Mouse (Mus musculus) embryo, embryonic 9.5 days (tissue): Measurements from ENCODE around the gene Acox3.
"Not testable (repeated sequence)": the region's sequence is repeated elsewhere in the genome, so short reads cannot be mapped to it uniquely, and the experiment has no call there.

Source experiments
- DNase-seq: peaks from one replicate; pipeline ENCODE4 v3.0.0-alpha.2; 2017; ENCODE audit errors: extremely low spot score

Acox3 gene

DNA sequence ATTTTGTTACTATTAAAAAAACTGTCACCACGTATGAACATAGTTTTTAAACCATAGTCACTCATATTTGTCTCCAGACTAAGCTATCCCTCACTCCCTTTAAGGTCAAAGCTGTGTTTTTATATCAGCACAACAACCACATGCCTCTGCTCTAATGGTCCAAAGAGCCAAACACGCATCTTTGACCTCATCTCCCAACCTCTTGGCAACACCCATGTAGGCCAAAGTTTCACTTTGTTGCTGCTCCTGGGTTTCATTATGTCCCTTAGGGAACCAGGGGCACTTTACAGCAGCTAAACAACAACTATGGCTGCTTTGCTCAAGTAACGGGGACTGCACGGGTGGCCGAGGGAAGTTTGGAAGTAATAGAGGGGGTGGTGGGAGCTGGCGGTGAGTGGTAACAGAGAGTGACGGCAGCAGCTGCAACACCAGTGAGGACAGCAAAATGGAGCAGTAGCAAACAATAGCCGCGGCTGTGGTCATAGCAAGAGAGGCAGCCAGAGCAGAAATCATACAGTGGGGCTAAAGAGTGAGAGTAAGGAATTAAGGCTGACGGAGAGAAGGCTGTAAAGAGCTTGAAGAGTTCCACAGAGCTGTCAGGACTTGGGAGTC is 6.3 kb upstream of the Acox3 start:
- no peak for DNase-seq

DNA sequence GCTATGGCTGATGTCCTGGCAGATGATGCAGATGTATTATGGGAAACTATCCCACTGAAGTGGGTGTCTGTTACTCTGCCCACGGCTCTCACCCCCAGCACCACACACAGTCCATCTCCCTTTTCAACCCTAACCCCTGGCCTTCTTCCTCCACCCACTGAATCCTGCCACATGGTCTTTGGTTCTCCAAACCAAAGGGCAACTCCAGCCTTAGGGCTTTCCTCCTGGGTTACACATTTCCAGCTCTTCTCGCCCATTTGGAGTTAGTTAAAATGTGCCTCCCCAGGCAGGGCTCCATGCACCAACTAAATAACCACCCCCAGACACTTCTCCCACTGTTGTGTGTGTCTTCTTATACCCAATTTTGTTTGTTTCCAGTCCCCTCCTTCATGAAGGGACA is 4.4 kb upstream of the Acox3 start:
- no peak for DNase-seq

DNA sequence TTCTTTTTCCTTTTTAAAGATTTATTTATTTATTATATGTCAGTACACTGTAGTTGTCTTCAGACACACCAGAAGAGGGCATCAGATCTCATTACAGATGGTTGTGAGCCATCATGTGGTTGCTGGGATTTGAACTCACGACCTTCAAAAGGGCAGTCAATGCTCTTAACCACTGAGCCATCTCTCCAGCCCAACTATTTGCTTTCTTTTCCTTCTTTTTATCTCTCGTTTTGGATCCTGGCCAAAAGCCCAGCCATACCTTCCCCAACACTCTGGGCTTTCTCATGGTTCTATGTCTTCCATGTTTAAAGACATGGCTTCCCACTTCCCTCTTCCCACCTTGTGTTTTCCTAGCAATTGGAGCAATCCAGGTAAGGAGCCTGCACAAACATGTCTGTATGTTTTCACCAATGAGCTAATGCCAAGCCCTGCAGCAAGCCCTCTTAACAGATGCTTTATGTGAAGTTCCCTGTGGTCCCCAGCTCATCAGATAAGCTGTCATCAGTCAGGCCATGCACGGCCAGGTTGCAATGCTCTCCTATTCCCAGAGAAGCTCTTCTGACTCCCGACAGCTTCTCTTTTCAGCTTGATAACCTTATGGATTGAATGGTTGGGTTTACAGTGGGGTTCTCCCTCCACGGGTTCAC is 3.5 kb upstream of the Acox3 start:
- DNase-seq, result no peak

DNA sequence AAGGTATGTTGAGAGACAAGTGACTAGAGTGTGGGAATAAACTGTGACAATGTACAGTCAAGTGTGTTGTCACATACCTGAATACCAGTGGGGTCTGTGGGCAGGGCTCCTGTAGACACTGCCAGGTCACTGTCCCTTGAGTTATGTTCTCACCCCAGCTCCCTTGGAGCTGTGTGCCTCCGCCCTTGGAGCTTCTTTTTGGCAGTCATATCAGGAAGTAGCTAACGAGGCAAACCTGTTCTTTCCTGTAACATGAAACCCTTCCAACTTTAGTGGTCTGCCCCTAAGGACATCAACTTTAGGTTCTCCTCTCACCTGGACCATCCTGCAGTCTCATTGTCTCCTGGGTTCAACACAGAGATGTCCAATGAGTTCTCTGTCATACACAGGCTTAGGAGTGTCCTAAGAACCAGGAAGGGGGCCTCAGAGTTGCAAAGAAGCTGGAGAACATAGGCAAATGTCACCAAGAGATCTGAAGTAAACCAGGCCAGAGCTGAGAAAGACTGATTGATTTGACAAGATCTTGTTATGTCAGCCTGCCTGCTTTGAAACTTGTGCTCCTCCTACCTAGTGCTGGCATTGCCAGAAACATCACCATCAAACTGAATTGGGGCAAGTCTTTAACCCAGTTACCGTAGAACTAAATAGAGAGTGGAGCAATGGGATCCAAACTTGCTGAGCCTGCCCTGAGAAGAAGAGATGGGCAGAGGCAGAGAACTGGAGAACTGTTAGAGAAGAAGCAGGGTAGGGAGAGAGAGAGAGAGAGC is 2.5 kb upstream of the Acox3 start:
- no peak for DNase-seq

DNA sequence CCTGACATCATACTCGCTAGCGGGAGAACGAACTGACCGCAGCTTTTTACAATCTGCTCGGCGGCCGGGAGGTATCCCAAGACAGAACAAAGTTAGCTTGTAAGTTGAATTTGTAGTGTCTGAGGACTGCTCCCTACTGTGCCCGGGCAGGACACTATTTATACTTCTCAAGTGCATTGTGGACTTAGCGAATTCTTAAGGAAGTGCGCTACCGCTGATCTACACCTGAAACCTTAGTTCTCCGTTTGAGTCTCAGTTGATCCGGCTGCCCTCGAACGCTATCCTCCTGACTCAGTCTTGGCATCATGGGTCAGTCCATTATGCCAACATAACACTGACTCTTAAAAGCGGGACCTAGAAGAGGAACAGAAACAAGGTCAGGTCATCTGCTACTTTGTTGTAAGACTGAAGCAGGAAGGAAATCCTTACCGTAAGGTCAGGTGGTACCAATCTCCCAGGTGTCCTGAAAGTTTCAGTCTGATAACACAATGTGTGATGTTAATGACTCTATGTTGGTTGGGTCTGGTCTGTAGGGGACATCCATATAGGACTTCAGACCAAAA is 462 bp downstream of the Acox3 start:
- DNase-seq, result no peak

DNA sequence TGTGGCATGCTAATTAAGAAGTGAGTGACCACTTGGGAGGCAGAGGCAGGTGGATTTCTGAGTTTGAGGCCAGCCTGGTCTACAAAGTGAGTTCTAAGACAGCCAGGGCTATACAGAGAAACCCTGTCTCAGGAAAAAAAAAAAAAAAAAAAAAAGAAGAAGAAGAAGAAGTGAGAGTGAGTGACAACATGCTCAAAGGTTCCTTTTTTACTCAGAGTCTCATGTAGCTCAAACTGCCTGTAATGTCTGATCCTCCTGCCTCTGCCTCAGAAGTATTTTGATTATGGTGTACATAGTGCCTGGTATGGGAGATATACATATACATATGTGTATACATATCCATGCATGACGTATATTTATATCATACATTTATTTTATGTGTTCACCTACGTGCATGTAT is 1.4 kb downstream of the Acox3 start:
- not testable (repeated sequence) for DNase-seq

DNA sequence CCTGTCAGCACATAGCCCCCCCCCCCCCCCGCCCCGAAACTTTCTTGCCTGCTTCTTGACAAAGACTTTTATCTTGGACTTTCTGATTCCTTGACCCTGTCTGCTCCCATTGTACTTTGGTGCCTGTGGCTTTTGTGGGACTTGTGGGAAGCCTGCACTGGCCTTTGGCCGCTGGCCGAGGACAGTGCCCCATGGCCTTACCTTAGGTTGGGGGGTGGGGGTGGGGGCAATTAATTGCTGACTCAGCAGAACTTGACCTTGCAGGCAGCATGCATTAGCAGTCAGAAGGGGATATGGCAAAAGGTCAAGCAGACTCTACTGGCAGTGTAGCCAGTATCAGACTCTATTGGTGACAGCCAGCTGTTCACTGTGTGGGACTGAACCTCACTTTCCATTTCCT is 8.7 kb downstream of the Acox3 start:
- DNase-seq, result no peak

DNA sequence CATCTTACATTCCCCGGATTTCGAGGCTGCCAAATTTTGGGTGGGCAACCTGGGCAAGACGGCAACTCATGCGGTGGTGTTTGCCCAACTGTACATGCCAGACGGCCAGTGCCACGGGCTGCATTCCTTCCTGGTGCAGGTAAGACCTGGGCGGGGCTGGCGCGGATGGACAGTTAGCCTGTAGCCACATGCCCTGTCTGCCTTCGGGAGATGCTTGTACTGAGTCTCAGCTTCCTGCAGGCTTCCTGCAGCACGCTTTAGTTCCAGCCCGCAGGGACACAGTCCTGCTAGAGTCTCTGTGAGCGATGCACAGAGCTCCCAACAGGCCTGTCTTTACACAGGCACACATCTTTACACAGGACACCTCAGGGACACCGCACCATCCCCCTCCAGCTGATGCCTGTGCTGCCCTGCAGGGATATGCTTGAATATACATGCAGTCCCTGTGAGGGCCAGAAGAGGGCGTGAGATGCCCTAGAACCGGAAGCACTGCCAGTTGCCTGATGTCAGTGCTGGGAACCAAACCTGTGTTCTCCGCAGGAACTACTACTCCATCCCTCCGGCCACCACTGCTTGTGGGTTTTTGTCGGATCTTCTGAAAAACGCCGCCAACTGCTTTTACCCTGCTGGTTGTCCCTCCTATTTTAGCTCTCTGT is 9.4 kb downstream of the Acox3 start:
- no peak for DNase-seq

DNA sequence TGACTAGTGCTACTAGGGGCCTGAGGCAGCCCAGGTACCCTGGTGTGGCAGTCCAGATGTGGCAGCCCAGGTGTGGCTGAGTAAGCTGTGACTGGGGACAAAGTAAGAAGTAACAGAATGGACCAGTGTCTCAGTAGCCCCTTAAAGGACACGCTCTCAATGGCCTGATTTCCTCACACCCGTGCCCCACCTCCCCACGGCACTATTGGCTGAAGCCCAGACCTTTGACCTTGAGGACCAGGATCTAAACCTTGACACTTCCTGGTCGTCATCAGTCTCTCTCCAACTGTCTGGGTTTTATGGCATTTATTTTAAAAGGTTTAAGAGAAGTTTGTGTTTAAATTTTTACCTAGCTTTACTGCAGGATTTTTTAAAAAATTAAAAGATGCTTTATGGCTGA is 10.0 kb downstream of the Acox3 start:
- no peak for DNase-seq

DNA sequence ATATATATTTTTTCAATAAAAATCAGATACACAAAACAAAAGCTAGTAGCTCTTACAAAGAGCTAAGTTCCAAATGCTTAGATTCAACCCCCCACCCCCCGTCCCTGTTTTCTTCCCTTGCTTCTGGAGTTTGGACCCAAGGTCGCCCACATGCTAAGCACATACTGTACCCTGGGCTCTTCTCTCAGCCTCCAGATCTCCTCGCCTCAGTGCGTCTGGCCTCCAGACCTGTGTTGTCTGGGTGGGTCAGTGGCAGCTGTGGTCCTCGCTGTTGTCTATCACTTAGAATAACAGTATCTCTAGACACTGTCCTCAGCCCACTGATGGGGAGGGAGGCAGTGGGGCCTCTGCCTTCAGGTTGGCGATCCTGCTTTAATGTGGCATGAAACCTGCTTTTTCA is 10.4 kb downstream of the Acox3 start:
- no peak for DNase-seq

DNA sequence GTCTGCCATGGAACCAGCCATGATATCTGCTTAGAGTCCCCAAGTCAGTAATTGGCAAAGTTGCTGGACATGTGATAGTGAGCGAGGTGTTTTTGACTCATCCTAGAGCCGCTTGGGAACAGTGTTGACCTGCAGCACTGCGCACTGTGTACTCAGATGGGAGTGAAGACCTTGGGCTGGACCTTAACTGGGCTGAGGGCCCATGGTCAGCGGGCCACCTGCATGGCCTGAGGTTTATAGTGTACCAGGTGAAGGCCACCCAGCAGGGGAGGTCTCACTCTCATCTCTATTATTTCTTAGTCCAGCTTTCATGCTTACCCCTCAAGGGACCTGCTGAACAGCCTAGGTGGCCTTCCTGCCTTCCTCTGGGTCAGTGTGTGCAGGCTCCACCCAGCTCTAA is 11.9 kb downstream of the Acox3 start:
- no peak for DNase-seq

DNA sequence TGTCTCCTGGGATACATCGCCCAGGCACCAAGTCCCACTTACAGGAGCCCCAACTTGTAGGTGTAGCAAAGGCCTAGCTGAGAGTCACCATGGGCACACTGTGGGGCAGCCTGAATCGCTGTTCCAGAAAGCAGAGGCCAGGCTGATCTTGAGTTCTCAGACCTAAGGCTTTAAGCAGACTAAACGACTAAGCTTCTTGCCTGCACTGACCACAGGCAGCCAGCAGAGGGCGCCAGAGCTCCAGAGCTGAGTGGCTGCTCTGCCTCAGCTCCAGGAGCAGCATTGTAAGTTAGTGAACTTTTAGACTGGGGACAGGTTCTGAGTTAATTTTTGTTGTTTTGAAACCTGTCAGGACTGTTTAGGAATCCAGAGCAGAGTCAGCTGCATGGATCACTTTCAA is 12.9 kb downstream of the Acox3 start:
- peak; percentile 79 for DNase-seq

DNA sequence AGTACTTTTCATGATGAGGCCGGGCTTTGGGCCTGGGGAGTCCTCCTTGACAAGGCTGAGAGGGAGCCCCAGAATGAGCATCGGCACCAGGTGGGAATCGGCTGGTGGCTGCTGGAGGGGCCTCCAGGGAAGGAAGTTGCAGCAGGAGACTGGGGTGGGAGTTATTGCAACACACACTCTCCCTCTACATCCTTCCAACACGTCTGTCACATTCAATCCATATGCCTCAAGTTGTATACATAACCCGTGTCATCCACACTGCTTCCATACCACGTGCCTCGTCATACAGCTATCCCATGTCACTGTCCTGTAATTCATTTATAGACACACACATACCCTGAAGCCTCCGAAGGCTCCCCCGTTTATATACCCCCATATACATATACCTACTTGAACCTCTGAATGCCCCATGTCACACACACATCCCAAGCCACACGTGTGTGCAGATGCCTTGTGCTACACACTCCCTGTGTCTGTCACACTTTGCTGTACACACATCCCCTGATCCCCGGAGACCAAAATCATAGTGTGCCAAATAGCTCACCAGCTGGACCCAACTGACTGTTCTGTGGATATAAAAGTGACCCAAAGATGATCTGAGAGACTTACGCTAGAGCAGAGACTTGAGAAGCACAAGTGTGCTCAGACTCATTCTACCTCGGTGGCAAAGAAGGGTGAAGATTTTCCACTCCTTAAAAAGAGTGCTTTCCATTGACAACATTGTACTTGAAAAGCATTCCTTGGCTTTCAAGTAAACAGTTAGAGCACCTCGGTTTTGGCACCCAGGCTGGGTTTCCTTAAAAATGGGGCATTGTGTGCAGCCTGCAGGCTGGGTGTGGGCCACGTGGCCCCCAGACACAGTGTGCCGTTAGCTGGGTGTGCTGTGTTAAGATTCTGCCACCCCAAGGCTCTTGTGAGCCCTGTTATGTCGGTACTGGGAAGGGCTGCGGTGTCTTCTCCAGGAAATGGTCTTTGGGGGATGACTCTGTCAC is 13.6 kb downstream of the Acox3 start:
- DNase-seq, result no peak

DNA sequence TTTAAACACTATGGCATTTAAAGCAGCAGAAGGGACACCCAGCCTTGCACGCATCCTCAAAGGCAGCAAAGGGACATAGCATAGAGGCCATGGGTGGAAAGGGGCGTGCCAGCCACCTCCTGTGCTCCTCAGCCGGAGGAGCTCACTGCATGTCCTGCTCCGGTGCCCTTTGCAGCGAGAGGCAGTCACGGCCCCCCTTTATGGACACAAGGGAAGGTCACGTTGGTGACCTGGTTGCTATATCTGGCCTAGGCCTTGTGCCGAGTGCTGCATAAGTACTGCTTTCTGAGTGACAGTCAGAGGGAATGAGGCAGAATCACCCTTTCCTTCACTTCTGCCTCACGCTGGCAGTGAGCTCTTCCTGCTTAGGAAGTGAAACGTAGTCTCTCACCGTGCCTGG is 17.4 kb downstream of the Acox3 start:
- no peak for DNase-seq

DNA sequence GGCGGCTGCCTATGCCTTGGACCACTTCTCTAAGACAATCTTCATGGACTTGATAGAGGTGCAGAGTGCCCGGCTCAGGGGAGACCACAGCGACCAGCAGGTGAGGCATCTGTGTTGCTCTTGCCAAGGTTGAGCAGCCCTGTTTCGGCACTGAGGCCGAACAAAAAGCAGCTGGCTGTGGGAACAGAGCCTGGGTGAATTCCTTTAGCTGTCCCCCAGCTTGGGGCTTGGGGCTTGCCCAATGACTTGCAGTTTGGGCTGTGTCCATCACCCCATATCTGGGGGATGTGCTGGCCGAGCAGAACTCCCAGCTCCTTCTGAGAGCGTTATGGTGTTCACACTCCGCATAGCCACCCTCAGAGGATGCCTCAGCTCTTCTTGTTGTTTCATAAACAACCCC is 18.7 kb downstream of the Acox3 start:
- DNase-seq, result no peak

DNA sequence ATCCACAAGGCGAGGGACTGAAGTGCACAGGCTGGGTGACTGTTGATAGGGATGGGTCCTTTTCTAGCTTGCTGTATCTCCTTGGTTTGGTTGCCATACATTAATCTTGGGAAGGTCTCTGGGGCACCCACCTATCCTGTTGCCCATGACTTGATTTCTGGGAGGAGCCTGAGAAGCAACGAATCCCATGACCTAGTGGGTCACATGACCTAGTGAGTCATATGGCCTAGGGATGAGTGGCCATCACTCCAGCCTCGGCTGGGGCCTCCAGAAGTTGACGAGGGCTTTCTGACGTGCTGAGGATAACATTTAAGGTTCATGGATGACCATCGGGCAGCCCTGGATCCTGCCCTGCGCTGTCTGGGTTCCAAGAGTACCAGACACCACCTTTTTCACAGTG is 22.5 kb downstream of the Acox3 start:
- no peak for DNase-seq

DNA sequence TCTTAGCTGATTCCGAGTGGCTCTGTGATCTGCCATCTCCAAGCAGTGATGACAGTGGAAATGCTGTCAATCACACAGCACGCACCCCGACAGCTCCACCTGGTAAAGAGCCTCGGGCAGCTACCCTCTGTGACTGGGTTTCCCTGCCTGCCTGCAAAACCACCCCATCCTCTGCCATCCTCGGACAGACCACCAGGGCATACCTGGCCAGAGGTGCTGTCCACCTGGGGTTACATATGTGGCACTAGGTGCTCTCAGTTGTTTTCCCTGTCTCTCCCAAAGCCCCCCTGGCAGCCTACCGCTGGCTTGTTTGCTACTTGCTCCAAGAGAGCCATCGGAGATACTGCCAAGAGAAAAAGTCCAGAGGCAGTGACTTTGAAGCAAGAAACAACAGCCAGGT is 24.0 kb downstream of the Acox3 start:
- no peak for DNase-seq

DNA sequence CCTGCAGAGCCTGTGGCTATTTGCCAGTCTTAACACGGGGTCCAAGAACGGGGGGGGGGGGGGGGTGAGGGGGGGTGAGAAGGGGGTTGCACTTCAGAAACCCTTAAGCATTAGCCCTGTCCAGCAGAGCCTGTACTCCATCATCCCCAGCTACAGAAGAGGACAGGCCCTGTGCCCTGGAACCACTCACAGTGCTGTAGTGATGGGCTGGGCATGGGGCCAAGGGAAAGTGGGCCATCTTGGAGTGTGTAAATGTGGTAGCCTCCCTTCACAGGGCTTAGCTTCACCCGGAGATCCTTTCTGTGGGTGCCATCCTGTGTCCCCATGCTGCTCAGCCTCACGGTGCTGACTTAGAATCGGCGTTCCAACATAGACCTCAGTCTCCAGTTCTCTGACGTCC is 24.9 kb downstream of the Acox3 start:
- no peak for DNase-seq

DNA sequence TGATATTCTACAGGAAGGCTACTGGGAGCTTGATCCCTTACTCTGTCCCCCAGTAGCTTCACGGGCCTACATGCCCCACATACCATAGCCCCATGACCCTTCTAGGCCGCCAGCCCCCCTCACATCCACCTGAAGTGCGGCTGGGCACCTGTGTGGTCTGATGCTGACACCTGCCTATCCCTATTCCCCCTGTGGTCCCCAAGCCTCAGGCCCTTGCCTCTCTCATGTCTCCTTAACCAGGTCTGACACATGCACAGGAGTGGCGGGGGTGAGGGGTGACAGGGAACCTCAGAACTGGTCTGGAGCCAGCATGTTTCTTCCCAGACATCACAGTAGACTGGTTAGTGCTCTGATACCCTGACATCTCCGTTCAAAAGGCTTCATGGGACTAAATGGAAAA is 25.7 kb downstream of the Acox3 start:
- no peak for DNase-seq

DNA sequence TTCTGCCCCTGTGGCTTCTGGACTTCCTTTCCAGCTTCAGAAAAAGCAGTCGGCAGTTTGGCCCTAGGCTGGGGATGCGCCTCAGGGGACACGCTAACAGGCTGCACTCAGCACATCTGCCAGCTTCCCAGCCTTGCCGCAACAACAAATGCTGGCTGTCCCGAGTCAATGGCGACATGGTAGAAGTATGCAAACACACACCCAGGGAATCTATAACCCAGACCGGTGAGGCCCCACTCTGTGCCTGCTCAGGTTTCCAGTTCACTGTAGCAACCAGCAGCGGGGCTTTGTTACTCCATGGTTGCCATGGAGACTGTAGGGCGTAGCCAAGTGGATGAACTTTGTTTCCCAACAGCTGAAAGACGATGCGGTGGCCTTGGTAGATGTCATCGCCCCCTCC is 26.5 kb downstream of the Acox3 start:
- peak; percentile 60 for DNase-seq

DNA sequence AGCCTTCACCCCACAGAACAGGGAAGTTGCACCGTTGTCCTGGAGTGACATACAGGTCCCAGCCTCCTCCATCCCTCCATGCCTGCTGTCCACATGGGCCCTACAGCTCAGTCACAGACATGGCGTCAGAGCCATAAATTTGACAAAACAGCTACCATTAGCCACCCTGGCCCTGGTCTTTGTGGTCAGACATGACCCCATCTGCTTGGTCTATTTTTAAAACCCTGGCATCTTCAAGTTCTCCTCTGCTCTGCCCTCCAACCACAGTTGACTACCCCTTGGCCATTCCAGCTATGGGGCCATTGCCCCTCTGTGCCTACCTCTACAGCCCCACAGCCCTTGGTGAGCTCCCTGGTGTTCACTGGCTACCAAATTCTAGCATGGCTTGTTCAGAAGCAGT is 27.1 kb downstream of the Acox3 start:
- no peak for DNase-seq
